28 mouse cellular contexts compared by ENCODE assay signal in the genomic region with DNA sequence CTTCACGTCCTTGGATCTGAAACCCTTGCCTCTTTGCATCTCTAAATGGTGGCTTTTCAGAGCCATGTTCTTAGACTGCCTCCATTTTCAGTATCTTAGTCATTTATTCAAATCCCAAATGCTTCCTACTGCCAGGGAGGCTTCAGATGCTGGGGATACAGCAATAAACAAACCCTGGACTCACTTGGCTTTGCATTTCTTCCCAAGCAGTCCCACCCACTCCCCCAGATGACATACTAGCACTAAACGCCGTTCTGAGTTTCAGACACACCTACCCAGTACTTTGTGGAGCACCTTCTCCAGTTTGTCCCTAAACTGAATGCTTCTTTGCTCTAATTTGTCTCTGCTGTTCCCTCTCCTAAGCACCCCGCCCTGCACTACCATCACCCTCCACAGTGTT. TPM values are rescaled to one million over a fixed set of nuclear protein-coding genes. Genes with fewer than 3 reads are reported as not detected.
DNase-seq lines count a peak whose midpoint lies in the region; ATAC-seq and TF ChIP-seq lines count a peak whose summit lies in the region.
"Had no signal": no experiment of that assay in that cellular context is flagged by ENCODE, and none has a peak within 500 bp of the region (broad histone marks: within the 10 kb centered on the region; RNA-seq: fewer than 3 reads in every experiment).

No protein-coding gene starts in this region.

- 65% methylated on average over 4 of the region's 4 CpGs for WGBS in hindbrain, postnatal 0 days
- WGBS in hindbrain, embryonic 12.5 days, result 66% methylated on average over 4 of the region's 4 CpGs

- H3K4me1 ChIP-seq in hindbrain, postnatal 0 days (ENCODE audit: insufficient read depth, low read length), result no peaks in the 10 kb centered on the region
- no peaks in the 10 kb centered on the region for H3K4me1 ChIP-seq in hindbrain, embryonic 12.5 days
- H3K4me1 ChIP-seq: embryonic facial prominence, embryonic 10.5 days; embryonic facial prominence, embryonic 13.5 days; forebrain, embryonic 12.5 days; forebrain, embryonic 15.5 days; hindbrain, embryonic 15.5 days; intestine, embryonic 15.5 days had no signal

- no peaks in the 10 kb centered on the region for H3K9me3 ChIP-seq in hindbrain, postnatal 0 days (ENCODE audit: low read length)
- H3K9me3 ChIP-seq in hindbrain, embryonic 12.5 days (replicated peaks), result no peaks in the 10 kb centered on the region
- H3K9me3 ChIP-seq: embryonic facial prominence, embryonic 10.5 days; embryonic facial prominence, embryonic 13.5 days; forebrain, embryonic 12.5 days; forebrain, embryonic 15.5 days; heart, embryonic 10.5 days; heart, embryonic 13.5 days; hindbrain, embryonic 15.5 days; intestine, embryonic 15.5 days had no signal

- no peaks in the 10 kb centered on the region for H3K36me3 ChIP-seq in hindbrain, postnatal 0 days (ENCODE audit: insufficient read depth, low read length)
- H3K36me3 ChIP-seq in hindbrain, embryonic 12.5 days, result no peaks in the 10 kb centered on the region
- H3K36me3 ChIP-seq: embryonic facial prominence, embryonic 10.5 days; embryonic facial prominence, embryonic 13.5 days; forebrain, embryonic 12.5 days; forebrain, embryonic 15.5 days; heart, embryonic 10.5 days; heart, embryonic 13.5 days; hindbrain, embryonic 15.5 days; intestine, embryonic 15.5 days had no signal

- ATAC-seq in hindbrain, postnatal 0 days, result no peak
- no peak for ATAC-seq in hindbrain, embryonic 12.5 days (ENCODE audit: low FRiP score)
- ATAC-seq: CD4-positive, CD25-positive, alpha-beta regulatory T cell, adult 4 months; forebrain, embryonic 15.5 days; intestine, embryonic 15.5 days had no signal

- 0 out of 2 replicates have a peak, but pooled peaks have one; percentile 21 for TF ChIP-seq CTCF in hindbrain, postnatal 0 days (IDR thresholded peaks at IDR 0.05; ENCODE audit: low read depth)
- peak; percentile 27 for TF ChIP-seq CTCF in left cerebral cortex, adult 2 months (IDR thresholded peaks at IDR 0.05)

- H3K27me3 ChIP-seq in hindbrain, postnatal 0 days (ENCODE audit: insufficient read depth, low read length), result no peaks in the 10 kb centered on the region
- no peaks in the 10 kb centered on the region for H3K27me3 ChIP-seq in hindbrain, embryonic 12.5 days
- H3K27me3 ChIP-seq: embryonic facial prominence, embryonic 13.5 days; forebrain, embryonic 12.5 days; forebrain, embryonic 15.5 days; heart, embryonic 13.5 days; hindbrain, embryonic 15.5 days; intestine, embryonic 15.5 days had no signal

- no peak overlapping the region for H3K9ac ChIP-seq in hindbrain, postnatal 0 days (replicated peaks; ENCODE audit: low read length)
- no peak overlapping the region for H3K9ac ChIP-seq in hindbrain, embryonic 12.5 days
- H3K9ac ChIP-seq: embryonic facial prominence, embryonic 13.5 days; forebrain, embryonic 12.5 days; forebrain, embryonic 15.5 days; heart, embryonic 13.5 days; hindbrain, embryonic 15.5 days; intestine, embryonic 15.5 days had no signal

- no peak overlapping the region for H3K4me3 ChIP-seq in hindbrain, postnatal 0 days (ENCODE audit: low read length)
- no peak overlapping the region for H3K4me3 ChIP-seq in hindbrain, embryonic 12.5 days
- no peak overlapping the region for H3K4me3 ChIP-seq in left cerebral cortex, adult 2 months
- H3K4me3 ChIP-seq: embryonic facial prominence, embryonic 10.5 days; embryonic facial prominence, embryonic 13.5 days; erythroblast, embryonic 14.5 days; forebrain, embryonic 12.5 days; forebrain, embryonic 15.5 days; heart, adult 2 months; heart, embryonic 10.5 days; heart, embryonic 13.5 days; hindbrain, embryonic 15.5 days; intestine, embryonic 15.5 days had no signal

- no peak overlapping the region for H3K4me2 ChIP-seq in hindbrain, postnatal 0 days (ENCODE audit: low read depth, low read length)
- H3K4me2 ChIP-seq in hindbrain, embryonic 12.5 days (replicated peaks), result no peak overlapping the region
- H3K4me2 ChIP-seq: embryonic facial prominence, embryonic 13.5 days; forebrain, embryonic 12.5 days; forebrain, embryonic 15.5 days; heart, embryonic 13.5 days; hindbrain, embryonic 15.5 days; intestine, embryonic 15.5 days had no signal

- DNase-seq in hindbrain, postnatal 0 days (ENCODE audit: low spot score), result no peak
- no peak for DNase-seq in left cerebral cortex, adult 2 months (ENCODE audit: extremely low spot score in 1 of 2, low spot score in 2 of 2)
- DNase-seq in left cerebral cortex, adult 9 months (ENCODE audit: low spot score in 2 of 2), result no peak
- peak; percentile 66 for DNase-seq in brain, adult 2 months (ENCODE audit: low read depth, low spot score)
- no peak for DNase-seq in adrenal gland, adult 8-10 months
- no peak for DNase-seq in right cerebral cortex, postnatal 36 days (ENCODE audit: low spot score in 2 of 2)
- DNase-seq: adrenal gland, postnatal 14 days; cerebellum, adult 11-12 months; cerebellum, adult 8-10 months; cerebellum, postnatal 10 days; cerebellum, postnatal 36 days; embryo, embryonic 11 days; gastrocnemius, postnatal 10 days; gastrocnemius, postnatal 36 days; heart, adult 2 months; heart, postnatal 14 days; heart, postnatal 4 days had no signal

- no peak overlapping the region for H3K27ac ChIP-seq in hindbrain, postnatal 0 days
- H3K27ac ChIP-seq in hindbrain, embryonic 12.5 days, result no peak overlapping the region
- 0 out of 2 replicates have a peak overlapping the region, but pooled peaks have one; percentile 8 for H3K27ac ChIP-seq in left cerebral cortex, adult 2 months
- H3K27ac ChIP-seq: embryonic facial prominence, embryonic 10.5 days; embryonic facial prominence, embryonic 13.5 days; forebrain, embryonic 12.5 days; forebrain, embryonic 15.5 days; heart, adult 2 months; heart, embryonic 10.5 days; heart, embryonic 13.5 days; hindbrain, embryonic 15.5 days; intestine, embryonic 15.5 days had no signal

- intact Hi-C loops in left cerebral cortex, adult 2 months (cut with DNase I), result loop anchor here (2.0 kb wide), 1 partner anchor 14 kb away; no protein-coding TSS in a partner anchor

RNA-seq across cellular contexts. Expression of gene Kmt2a, which starts 15.9 kb away (rescaled TPM):
- total RNA-seq in hindbrain, postnatal 0 days (2014; rRNA removed), result 18.7 and 20.6 TPM in 2 replicates
- polyA plus RNA-seq in hindbrain, postnatal 0 days (2015; fragmentation: Nextera tagmentation; extraction: Ambion mirVana), result 14.4 and 19.0 TPM in 2 replicates
- 29.5 and 33.2 TPM in 2 replicates for polyA plus RNA-seq in hindbrain, embryonic 12.5 days (2016; fragmentation: Nextera tagmentation; extraction: Ambion mirVana)
- 10 to 100 TPM; 81.5 to 97.4 TPM for total RNA-seq in left cerebral cortex, adult 2 months (2021)
- total RNA-seq in adrenal gland, adult 8-10 months (2022), result 10 to 100 TPM; 32.5 to 58.2 (median 41.4) TPM

RNA-seq across cellular contexts. Expression of gene Atp5l, which starts 23.5 kb away (rescaled TPM):
- 217 and 223 TPM in 2 replicates for total RNA-seq in hindbrain, postnatal 0 days (2014; rRNA removed)
- 1,057 and 1,065 TPM in 2 replicates for polyA plus RNA-seq in hindbrain, postnatal 0 days (2015; fragmentation: Nextera tagmentation; extraction: Ambion mirVana)
- 489 and 578 TPM in 2 replicates for polyA plus RNA-seq in hindbrain, embryonic 12.5 days (2016; fragmentation: Nextera tagmentation; extraction: Ambion mirVana)
- 100 to 1,000 TPM; 302 to 340 TPM for total RNA-seq in left cerebral cortex, adult 2 months (2021)
- 100 to 1,000 TPM; 346 to 533 (median 405) TPM for total RNA-seq in adrenal gland, adult 8-10 months (2022)
